Mouse (Mus musculus): ENCODE measurements around the gene Nktr. TPM values are rescaled to one million over a fixed set of nuclear protein-coding genes. Genes with fewer than 3 reads are reported as not detected.

Nktr gene
- total and polyA plus RNA-seq, 2 experiments, result 27.2 to 36.7 TPM

DNA sequence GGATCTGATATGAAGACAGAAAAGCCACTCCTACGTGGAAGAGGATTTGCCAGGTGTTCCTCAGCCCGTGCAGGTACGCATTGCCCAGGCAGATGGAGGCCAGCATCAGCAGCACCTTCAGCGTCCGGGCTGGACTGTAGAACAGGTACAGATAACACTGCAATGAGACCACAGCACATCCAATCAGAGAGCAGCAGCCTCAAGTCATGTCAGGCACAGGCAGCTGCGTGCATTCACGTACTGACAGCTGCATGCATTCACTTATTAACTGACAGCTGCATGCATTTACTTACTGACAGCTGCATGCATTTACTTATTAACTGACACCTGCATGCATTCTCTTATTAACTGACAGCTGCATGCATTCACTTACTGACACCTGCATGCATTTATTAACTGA lies 34.3 kb upstream of the Nktr start:
- Histone ChIP-seq H3K36me3 (ENCODE audit: control insufficient read depth, insufficient read depth, low read length) (peaks cover 6% of the 10 kb centered on the region; the same call in 1 of the 2 replicates), H3K27me3 (ENCODE audit: control insufficient read depth, insufficient read depth, low read length) (no peaks in the 10 kb centered on the region), H3K9ac (ENCODE audit: low read depth, low read length) (no peak overlapping the region), H3K4me3 (ENCODE audit: insufficient read depth, low read depth, low read length) (no peak overlapping the region), H3K27ac (replicated peaks; ENCODE audit: insufficient read depth, low read depth, low read length) (no peak overlapping the region), H3K79me2 (ENCODE audit: control insufficient read depth, insufficient read depth, low read length) (no peaks in the 10 kb centered on the region), H3K4me1 (ENCODE audit: control insufficient read depth, insufficient read depth, low read length) (no peaks in the 10 kb centered on the region)
- no peak for DNase-seq (ENCODE audit: extremely low read depth, low read depth, low spot score)
- TF ChIP-seq POLR2A (IDR thresholded peaks at IDR 0.05; ENCODE audit: extremely low read depth, insufficient read depth, low read length) (no peak), CTCF (IDR thresholded peaks at IDR 0.05; ENCODE audit: low read depth, low read length) (no peak)
- WGBS, result 90% methylated on average over 7 of the region's 7 CpGs

DNA sequence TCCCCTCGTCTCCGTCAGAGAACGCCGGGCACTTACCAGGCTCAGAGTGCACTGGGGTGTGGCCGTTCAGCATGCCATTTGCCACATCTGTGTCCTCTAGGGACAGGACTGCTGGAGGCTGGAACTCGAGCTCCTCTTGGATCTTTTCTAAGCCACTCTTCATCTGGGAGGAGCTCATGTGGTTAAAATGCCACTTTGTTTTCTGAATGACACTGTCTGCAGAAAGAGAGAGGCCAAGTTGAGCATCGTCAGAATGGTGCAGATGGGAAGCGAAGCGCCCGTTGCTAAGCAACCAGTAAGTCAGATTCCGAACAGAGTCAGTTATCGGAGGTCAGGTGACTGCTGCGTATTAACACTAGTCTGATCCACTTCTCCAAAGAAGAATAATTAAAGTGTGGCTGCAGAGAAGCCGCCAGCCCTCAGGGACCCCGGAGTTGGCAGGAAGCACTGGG lies 28.7 kb upstream of the Nktr start:
- no peak for DNase-seq (ENCODE audit: extremely low read depth, low read depth, low spot score)
- no peak overlapping the region for H3K4me3 ChIP-seq (ENCODE audit: insufficient read depth, low read depth, low read length)
- no peaks in the 10 kb centered on the region for H3K4me1 ChIP-seq (ENCODE audit: control insufficient read depth, insufficient read depth, low read length)
- peaks cover 6% of the 10 kb centered on the region; the same call in 1 of the 2 replicates for H3K36me3 ChIP-seq (ENCODE audit: control insufficient read depth, insufficient read depth, low read length)
- no peak overlapping the region for H3K27ac ChIP-seq (replicated peaks; ENCODE audit: insufficient read depth, low read depth, low read length)
- no peaks in the 10 kb centered on the region for H3K79me2 ChIP-seq (ENCODE audit: control insufficient read depth, insufficient read depth, low read length)
- H3K9ac ChIP-seq (ENCODE audit: low read depth, low read length), result no peak overlapping the region
- WGBS, result 95% methylated on average over 15 of the region's 15 CpGs
- H3K27me3 ChIP-seq (ENCODE audit: control insufficient read depth, insufficient read depth, low read length), result no peaks in the 10 kb centered on the region
- no peak for TF ChIP-seq CTCF (IDR thresholded peaks at IDR 0.05; ENCODE audit: low read depth, low read length)
- no peak for TF ChIP-seq POLR2A (IDR thresholded peaks at IDR 0.05; ENCODE audit: extremely low read depth, insufficient read depth, low read length)

DNA sequence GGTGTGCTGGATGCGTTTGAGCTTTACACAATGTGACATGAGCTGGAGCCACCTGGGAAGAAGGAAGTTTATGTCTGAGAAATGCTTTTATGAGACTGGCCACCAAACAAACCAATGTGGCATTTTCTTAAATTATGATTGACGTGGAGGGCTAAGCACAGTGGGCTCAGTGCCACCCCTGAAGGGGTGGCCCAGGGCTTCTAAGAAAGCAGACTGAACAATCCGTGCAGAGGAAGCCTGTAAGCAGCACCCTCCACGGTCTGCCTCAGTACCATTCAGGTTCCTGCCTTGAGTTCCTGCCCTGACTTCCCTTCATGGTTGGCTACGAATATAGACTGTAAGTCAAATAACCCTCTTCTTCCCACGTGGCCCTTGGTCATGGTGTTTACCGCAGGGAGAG lies 28.2 kb upstream of the Nktr start:
- Histone ChIP-seq H3K36me3 (ENCODE audit: control insufficient read depth, insufficient read depth, low read length) (peaks cover 6% of the 10 kb centered on the region; the same call in 1 of the 2 replicates), H3K9ac (ENCODE audit: low read depth, low read length) (no peak overlapping the region), H3K4me1 (ENCODE audit: control insufficient read depth, insufficient read depth, low read length) (no peaks in the 10 kb centered on the region), H3K4me3 (ENCODE audit: insufficient read depth, low read depth, low read length) (no peak overlapping the region), H3K27ac (replicated peaks; ENCODE audit: insufficient read depth, low read depth, low read length) (no peak overlapping the region), H3K27me3 (ENCODE audit: control insufficient read depth, insufficient read depth, low read length) (no peaks in the 10 kb centered on the region), H3K79me2 (ENCODE audit: control insufficient read depth, insufficient read depth, low read length) (no peaks in the 10 kb centered on the region)
- no peak for DNase-seq (ENCODE audit: extremely low read depth, low read depth, low spot score)
- 96% methylated on average over 7 of the region's 7 CpGs for WGBS
- TF ChIP-seq POLR2A (IDR thresholded peaks at IDR 0.05; ENCODE audit: extremely low read depth, insufficient read depth, low read length) (no peak), CTCF (IDR thresholded peaks at IDR 0.05; ENCODE audit: low read depth, low read length) (no peak)

DNA sequence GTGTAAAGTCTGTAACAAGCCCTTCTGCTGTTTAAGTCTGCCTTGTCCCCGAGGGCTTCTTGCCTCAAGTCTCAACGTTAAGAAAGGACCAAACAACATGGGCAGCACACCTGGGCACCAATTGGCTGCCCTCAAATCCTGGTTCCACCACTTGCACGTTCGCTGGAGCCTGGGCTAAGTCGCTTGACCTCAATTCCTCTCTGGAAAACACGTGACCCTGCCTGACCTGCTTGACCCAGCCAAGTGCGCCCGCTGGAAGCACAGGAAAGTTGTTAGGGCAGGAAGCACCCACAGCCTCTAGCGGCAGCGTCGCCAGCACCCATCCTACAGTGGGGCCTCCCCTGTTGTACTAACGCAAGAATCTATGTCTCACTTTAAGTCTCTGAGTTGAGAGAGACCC lies 24.2 kb upstream of the Nktr start:
- TF ChIP-seq POLR2A (IDR thresholded peaks at IDR 0.05; ENCODE audit: extremely low read depth, insufficient read depth, low read length) (no peak), CTCF (IDR thresholded peaks at IDR 0.05; ENCODE audit: low read depth, low read length) (no peak)
- H3K36me3 ChIP-seq (ENCODE audit: control insufficient read depth, insufficient read depth, low read length), result peaks cover 1% of the 10 kb centered on the region; the same call in 1 of the 2 replicates
- H3K27ac ChIP-seq (replicated peaks; ENCODE audit: insufficient read depth, low read depth, low read length), result no peak overlapping the region
- H3K9ac ChIP-seq (ENCODE audit: low read depth, low read length), result no peak overlapping the region
- H3K27me3 ChIP-seq (ENCODE audit: control insufficient read depth, insufficient read depth, low read length), result no peaks in the 10 kb centered on the region
- no peak overlapping the region for H3K4me3 ChIP-seq (ENCODE audit: insufficient read depth, low read depth, low read length)
- no peaks in the 10 kb centered on the region for H3K4me1 ChIP-seq (ENCODE audit: control insufficient read depth, insufficient read depth, low read length)
- 64% methylated on average over 12 of the region's 12 CpGs for WGBS
- DNase-seq (ENCODE audit: extremely low read depth, low read depth, low spot score), result peak; percentile 76
- H3K79me2 ChIP-seq (ENCODE audit: control insufficient read depth, insufficient read depth, low read length), result no peaks in the 10 kb centered on the region

DNA sequence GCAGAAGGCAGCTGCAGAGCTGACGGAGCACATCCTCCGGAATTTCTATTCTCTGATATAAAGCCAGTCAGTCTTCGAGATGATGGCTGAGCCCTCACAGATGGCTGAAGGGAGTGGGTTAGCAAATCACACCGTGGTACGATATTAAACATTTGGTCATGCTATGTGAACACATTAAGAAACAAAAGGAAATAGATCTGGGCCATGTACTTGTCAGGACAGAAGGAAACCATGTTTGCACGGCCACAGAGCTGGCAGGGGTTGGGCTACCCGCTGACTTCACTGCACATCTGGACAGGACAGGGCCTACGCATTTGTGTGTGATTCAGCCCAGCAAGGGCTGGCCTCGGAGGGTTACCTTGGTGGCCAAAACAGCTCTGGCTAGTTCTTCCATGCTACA lies 22.3 kb upstream of the Nktr start:
- DNase-seq (ENCODE audit: extremely low read depth, low read depth, low spot score), result no peak
- H3K27me3 ChIP-seq (ENCODE audit: control insufficient read depth, insufficient read depth, low read length), result no peaks in the 10 kb centered on the region
- 93% methylated on average over 9 of the region's 9 CpGs for WGBS
- H3K79me2 ChIP-seq (ENCODE audit: control insufficient read depth, insufficient read depth, low read length), result no peaks in the 10 kb centered on the region
- no peak overlapping the region for H3K9ac ChIP-seq (ENCODE audit: low read depth, low read length)
- H3K36me3 ChIP-seq (ENCODE audit: control insufficient read depth, insufficient read depth, low read length), result no peaks in the 10 kb centered on the region; the same call in 1 of the 2 replicates
- H3K27ac ChIP-seq (replicated peaks; ENCODE audit: insufficient read depth, low read depth, low read length), result no peak overlapping the region
- H3K4me1 ChIP-seq (ENCODE audit: control insufficient read depth, insufficient read depth, low read length), result no peaks in the 10 kb centered on the region
- no peak overlapping the region for H3K4me3 ChIP-seq (ENCODE audit: insufficient read depth, low read depth, low read length)
- no peak for TF ChIP-seq POLR2A (IDR thresholded peaks at IDR 0.05; ENCODE audit: extremely low read depth, insufficient read depth, low read length)
- no peak for TF ChIP-seq CTCF (IDR thresholded peaks at IDR 0.05; ENCODE audit: low read depth, low read length)

DNA sequence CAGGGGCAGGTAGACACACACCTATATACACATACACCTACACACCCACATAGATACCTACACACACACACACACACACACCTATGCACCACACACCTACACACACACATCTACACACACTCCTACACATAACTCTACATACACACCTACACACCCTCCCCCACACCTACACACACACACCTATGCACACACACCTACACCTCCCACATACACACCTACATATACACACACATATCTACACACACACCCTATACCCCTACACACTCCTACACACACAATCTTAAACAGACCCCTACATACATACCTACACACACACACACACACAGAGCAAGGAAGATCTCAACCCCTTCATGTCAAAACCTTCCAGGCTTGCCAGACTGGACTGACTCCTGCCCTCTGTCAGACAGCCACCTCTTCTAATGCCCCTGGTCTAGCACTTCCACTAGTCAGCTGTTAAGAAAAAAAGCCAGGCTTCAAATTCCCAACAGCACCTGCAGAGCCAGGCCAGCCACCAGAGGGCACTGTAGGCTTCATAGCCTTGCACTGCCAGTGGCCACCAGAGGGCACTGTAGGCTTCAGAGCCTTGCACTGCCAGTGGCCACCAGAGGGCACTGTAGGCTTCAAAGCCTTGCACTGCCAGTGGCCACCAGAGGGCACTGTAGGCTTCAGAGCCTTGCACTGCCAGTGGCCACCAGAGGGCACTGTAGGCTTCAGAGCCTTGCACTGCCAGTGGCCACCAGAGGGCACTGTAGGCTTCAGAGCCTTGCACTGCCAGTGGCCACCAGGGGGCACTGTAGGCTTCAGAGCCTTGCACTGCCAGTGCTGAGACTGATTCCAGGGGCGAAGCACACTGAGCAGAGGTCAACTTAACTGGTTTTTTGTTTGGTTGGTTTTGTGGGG lies 21.6 kb upstream of the Nktr start:
- Histone ChIP-seq H3K4me1 (ENCODE audit: control insufficient read depth, insufficient read depth, low read length) (no peaks in the 10 kb centered on the region), H3K4me3 (ENCODE audit: insufficient read depth, low read depth, low read length) (no peak overlapping the region), H3K27ac (replicated peaks; ENCODE audit: insufficient read depth, low read depth, low read length) (no peak overlapping the region), H3K9ac (ENCODE audit: low read depth, low read length) (no peak overlapping the region), H3K79me2 (ENCODE audit: control insufficient read depth, insufficient read depth, low read length) (no peaks in the 10 kb centered on the region), H3K36me3 (ENCODE audit: control insufficient read depth, insufficient read depth, low read length) (no peaks in the 10 kb centered on the region; the same call in 1 of the 2 replicates), H3K27me3 (ENCODE audit: control insufficient read depth, insufficient read depth, low read length) (no peaks in the 10 kb centered on the region)
- 67% methylated on average over 1 of the region's 1 CpGs for WGBS
- TF ChIP-seq POLR2A (IDR thresholded peaks at IDR 0.05; ENCODE audit: extremely low read depth, insufficient read depth, low read length) (no peak), CTCF (IDR thresholded peaks at IDR 0.05; ENCODE audit: low read depth, low read length) (peak; percentile 85)
- DNase-seq (ENCODE audit: extremely low read depth, low read depth, low spot score), result peak; percentile 60

Data from liver, adult 2 months (tissue).